Mouse (Mus musculus) G1E-ER4 (cell line): ENCODE measurements around the gene Krtap11-1. TPM values are rescaled to one million over a fixed set of nuclear protein-coding genes. Genes with fewer than 3 reads are reported as not detected.

ENCODE experiments used
- GATA1 ChIP-seq: IDR thresholded peaks from one replicate; pipeline ENCODE4 v1.8.0; 2012; ENCODE audit warnings: low read length, inconsistent platforms
- polyA plus RNA-seq: library from polyadenylated mRNA; stranded (reverse); fragments of >175 nt; gene quantifications from 2 replicates; pipeline ENCODE4 v1.2.3, GENCODE M21; 2012

The Krtap11-1 gene
- polyA plus RNA-seq, result not detected in 2 replicates

DNA sequence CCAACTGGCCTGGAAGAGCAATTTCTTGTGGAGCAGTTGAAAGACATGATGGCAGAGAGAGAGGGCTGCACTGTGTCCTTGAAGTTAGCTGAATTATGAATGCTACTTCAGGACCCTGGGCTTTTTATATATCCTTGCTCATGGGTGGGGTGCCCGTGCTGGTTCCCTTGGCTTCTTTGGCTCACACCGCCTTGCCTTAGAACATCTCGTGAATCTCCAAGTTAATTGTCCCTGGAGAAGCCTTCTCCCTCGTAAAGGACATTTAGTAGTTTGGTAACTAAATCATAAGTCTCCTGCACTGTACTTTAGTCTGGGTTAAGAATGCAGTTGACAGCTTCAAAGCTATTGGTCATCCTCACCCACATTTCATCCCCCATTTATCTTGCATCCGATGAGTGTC is at the start of gene Krtap11-1:
Gene Krtap11-1, minus strand, starts transcription at position 101 of the 400 bp plus-strand sequence.
- TF ChIP-seq GATA1, result no peak

DNA sequence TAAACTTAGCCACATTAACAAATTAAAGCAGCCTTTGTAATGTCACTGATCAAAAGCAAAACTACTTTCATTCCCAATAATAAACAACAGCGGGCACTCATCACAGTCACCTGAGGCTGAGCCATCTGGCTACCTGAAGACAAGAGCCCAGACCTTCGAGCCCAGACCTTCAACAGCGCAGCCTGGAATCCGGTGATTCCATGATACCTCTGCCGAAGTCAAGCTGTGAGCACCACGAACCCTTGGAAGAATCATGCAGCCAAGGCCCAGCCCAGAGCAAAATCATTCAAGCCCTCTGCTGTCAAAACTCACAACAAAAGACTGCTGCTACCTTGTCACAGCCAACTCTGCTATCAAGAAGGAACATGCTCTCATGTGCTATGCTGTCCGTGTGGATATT is 47.2 kb upstream of the Krtap11-1 start:
- TF ChIP-seq GATA1, result no peak

DNA sequence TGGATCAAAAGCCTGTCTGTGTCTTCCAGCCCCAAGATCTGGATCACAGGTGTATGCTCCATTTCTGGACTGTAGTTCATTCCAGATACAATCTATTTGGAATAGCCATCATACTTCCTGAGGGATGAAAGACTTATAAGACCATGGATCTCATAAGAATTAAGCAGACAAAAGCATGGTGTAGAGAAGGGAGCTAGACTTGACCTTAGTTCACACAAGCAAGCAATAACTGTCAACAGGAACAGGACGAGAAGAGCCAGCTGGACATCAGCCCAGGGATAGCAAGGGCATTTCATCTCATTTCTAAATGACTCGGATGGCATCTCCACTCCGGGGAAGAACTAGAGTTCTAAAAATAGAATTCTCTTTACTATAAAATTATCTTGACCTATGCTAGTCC is 46.3 kb upstream of the Krtap11-1 start:
- no peak for TF ChIP-seq GATA1

DNA sequence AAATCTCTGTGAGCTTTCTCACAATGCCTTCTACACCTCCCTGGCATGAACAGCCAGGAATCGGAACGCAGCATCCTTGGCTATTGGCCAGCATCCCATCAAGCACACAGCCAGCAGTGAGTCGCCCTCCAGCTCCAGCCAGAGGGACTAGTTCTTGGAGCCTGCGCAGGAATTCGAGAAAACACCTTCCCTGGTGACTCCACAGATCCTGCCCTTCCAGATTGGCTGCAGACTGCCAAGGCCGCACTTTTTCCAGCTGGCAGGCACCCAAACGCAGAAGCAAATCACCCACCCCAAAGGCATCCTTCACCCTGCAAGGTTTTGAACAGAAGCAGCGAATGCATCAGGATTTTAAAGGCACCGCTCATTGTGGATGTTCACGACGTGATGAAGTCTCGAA is 42.7 kb upstream of the Krtap11-1 start:
- no peak for TF ChIP-seq GATA1

DNA sequence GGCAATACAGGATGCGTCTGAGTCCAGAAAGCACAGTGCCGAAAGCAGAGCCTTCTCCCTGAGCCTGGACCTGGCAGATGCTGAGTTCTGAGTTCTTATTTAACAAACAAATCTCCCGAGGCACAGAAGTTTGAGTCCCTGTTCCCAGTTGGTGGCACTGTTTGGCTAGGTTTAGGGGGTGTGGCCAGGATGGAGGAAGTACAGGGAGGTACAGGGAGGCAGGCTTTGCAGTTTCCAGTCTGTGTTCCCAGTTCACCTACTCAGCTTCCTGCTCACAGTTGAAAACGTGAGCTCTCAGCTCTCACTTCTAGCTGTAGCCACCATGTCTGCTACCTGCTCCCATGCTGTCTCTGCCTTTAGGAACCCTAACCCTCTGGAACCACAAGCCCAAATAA is 37.8 kb upstream of the Krtap11-1 start:
- no peak for TF ChIP-seq GATA1

DNA sequence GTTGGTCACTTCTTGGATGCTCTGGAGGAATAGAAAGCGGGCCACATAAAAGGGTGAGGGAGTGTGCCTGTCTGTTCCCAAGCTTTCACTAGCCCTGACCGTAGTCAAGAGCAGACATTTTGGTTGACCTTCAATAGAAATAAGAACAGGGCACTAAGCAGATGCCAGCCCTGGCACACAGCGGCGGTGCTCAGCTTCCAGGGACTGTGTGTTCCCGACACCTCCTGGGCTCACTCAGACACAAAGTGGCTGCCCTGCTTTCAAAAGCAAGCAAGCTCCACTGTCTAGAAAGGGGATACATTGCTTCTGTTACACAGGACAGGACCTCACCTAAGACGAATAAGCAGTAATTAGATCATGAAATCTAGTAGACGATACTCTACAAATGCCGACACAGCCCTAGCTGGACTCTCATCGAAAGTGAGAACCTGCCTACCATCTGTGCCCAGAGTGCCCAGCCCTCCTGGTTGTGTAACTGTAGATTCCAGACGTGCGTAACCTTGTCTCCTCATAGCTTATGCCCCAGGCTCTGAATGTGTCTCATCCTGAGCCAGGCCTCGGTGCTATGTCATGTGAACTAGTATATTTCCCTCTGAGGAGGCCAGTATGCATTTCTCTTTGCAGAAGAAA is 37.3 kb upstream of the Krtap11-1 start:
- no peak for TF ChIP-seq GATA1

DNA sequence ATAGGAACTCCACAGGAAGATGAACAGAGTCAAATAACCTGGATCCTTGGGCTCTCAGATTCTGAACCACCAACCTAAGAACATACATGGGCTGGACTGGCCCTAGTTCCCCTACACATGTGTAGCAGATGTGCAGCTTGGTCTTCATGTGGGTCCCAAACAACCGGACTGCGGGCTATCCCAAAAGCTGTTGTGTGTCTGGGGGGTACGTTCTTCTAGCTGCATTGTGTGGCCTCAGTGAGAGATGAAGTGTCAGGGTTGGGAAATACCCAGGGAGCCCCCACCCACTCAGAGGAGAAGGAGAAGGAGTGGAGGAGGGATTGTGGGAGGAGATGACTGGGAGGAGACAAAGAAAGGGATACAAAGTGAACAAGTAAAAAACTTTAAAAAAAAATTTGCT is 36.0 kb upstream of the Krtap11-1 start:
- TF ChIP-seq GATA1, result no peak

DNA sequence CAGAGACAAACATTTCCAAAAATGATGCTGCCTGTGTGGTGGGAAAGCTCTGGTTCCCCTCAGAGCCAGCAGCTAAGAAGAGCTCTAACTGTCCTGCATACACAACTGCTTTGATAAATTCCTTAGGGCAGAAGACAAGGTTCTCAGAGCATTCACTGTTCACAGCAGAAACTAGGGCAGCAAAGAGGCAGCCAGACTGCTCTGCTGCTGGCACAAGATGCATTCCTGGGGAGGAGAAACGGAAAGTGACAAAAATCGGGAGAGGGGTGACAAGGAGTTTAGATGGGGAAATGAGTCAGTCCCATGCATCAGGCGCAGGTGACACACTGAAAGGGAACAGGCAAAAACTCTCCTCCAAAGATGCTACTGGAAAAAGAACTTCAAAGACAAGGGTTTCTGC is 16.2 kb upstream of the Krtap11-1 start:
- no peak for TF ChIP-seq GATA1

DNA sequence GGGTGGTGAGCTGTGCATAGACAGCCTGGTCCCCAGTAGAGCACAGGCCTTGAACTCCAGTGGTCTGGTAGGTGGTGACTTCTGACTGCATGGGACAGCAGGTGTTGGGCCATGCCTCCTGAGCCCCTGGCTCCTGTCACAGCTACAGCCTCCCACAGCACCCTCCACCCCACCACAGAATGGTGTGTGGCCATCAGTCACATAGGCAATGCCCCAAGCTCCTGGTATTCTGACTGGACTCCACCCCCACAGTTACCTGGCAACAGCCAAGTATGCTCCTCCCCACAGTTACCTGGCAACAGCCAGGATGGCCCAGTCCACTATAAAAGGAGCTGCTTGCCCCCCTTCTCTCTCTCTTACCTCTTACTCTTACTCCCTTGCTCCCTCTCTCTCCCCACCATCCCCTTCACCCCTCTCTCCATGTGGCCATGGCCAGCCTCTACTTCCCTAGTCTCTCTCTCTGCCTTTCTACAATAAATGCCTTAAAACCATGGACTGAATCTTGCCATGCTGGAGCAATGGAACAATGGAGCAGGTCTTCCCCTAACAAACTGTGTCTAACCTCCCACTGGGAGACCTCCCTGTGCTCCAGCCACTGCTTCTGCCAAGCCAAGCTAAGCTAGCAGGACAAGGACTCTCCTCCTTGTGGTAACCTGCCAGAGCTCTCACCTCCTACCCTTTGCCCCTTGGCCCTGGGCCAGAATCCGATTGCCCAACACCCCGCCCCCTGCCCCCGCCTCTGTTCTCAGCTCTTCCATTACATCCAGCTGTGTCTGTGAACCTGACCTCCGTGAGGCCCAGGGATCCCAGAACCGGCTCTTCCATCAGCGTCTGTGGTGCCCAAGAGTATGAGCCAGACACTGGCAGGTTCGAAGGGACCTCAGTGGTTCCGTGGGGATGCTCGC is 14.9 kb upstream of the Krtap11-1 start:
- no peak for TF ChIP-seq GATA1

DNA sequence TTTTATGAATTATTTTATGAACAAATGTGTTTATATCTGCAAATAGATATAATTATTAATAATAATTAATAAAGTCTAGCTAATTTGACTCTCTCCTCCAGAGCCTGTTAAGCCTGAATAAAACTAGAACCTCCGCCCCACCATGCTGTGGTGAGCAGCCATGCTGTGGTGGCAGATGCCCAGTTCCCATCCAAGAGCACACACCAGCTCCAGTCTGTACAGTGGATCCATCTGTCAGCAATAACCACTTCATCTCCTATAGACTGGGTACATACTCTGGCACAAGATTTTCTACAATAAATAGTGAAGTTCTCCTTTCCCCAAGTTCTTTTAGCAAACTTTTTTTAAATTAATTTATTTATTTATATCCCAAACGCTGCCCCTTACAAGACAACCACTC is 10.7 kb upstream of the Krtap11-1 start:
- TF ChIP-seq GATA1, result no peak

DNA sequence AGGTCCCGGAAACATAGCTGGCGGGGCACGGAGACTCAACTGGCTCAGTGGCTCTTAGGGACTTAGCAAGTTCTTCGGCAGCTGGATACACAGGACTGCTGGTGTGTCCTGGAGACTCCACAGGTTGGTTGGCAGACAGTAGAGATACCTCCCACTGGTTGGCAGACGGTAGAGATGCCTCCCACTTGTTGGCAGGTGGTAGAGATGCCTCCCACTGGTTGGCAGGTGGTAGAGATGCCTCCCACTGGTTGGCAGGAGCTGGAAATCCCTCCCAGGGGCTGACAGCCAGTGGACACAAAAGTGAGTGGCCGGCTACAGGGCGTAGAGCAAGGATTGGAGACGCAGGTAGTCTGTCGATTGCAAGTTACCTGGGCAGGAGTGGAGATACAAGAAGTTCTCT is 467 bp downstream of the Krtap11-1 start:
- no peak for TF ChIP-seq GATA1

DNA sequence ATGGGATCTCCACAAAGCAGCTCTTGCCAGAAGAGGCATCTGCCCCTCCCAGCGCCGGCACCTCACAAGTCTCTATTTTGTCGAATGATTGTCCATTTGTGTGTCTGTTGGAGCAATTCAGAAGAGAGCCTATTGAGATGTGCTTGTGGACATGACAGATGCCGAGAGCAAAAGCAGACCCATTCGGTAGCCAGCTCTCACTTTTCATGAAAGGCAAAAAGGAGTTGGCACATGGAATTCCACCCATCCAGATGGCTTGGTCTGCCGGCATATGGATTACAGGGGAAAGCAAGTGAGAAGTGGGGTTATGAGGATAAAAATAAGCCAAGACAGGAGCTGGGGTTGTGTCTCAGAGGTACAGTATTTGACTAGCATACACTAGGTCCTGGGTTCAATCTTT is 1.8 kb downstream of the Krtap11-1 start:
- TF ChIP-seq GATA1, result no peak

DNA sequence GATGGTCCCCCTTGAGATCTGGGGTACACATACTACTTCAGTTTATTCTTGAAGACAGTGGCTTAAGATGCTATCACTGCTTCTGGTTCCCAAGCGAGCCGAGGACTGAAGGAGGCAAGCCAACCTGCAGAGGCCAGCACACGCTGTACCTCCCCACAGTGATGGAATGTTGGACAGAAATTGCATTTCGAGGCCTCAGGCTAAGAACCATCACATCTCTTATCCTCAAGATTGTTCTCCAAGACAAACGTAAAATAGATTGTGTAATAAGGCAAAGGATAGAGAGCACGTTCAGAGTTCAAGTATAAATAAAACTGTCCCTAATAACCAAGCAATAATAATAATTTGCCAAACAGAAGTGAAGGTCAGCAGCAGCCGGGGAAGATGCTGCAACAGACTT is 2.8 kb downstream of the Krtap11-1 start:
- TF ChIP-seq GATA1, result no peak

DNA sequence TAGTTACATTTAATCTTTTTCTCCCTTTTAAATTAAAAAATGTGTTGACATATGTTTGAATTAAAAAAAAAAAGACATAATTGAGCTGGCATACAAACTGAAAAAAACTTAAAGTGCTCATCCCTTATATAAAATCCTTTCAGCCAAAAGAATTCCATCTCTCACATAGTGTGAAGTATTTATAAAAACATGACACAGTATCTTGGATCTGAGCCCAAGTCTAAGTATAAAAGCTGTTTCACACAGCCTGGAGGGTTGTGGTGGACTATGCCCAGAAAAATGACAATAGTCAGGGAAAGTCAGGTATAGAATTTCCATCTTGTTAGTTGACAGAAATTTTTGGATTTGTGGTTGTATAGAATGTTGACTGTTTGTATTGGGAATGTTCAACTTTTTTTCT is 20.7 kb downstream of the Krtap11-1 start:
- TF ChIP-seq GATA1, result no peak

DNA sequence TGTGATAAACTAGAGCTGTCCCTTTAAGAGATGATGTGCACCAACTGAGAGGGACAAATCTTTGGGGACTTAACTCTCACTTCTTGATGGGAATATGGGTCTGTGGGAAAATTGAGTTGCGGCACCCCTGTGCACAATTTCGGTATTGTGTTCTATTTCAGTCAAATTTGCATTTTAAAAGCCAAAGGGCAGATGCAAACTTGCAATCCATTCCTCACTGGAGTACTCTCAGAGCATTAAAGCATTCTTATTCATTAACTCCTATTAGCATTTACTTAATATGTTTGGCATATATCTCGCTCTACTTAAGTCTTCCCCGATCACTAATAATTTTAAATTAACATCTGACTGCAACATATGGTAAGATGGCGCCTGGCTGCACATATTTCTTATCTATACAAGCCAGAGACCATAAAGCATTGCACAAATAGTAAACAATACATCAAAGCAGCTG is 32.9 kb downstream of the Krtap11-1 start:
- no peak for TF ChIP-seq GATA1

DNA sequence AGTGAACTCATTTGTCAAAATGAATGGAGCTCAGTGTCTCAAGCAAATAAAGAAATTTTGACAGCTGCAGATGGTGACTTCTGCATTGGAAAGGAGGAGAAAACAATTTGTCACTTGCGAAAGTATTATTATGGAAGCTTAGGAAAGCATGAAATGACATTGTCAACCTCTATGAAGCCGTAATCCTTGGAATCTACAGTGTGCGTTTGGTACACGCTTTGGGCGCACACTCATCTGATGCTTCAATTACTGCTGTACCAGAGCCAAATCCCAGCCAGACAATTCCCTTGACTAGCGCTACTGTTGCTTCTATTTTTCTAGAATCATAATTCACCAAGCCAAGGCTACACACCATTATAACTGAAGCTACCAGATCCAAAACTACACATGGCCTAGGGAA is 33.6 kb downstream of the Krtap11-1 start:
- TF ChIP-seq GATA1, result no peak

DNA sequence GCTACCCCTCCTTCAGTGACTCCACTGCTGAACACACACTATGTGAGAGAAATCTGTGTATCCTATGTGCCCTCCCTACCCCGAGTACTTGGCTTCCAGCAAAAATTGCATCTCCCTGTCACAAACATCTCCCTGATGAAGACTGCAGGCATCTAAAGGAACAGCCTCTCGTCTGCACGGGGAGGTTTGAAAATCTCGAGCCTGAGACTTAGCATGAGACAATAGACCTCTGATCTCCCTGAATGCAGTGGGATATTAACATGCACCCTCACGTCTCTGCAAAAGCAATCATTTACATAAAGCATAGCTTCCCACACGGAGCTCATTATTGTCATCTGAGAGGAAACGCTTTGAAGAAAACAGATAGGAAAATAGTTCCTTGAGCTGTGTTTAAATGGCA is 40.4 kb downstream of the Krtap11-1 start:
- TF ChIP-seq GATA1, result no peak
